Mouse (Mus musculus): ENCODE results near the gene Syt14. TPM values are rescaled to one million over a fixed set of nuclear protein-coding genes. Genes with fewer than 3 reads are reported as not detected.
A peak's percentile ranks its signal among the peaks of the same experiment; 100 is the strongest.

The Syt14 gene
- polyA plus RNA-seq, 1 experiment from 2014 or later = 9.0 TPM

GRCm38 (mm10) chr1:192853429-192853828 lies 182.1 kb downstream of the Syt14 start:
- peaks cover 54% of the 10 kb centered on the region for H3K4me1 ChIP-seq (replicated peaks; ENCODE audit: control insufficient read depth, insufficient read depth, low read length)
- H3K27me3 ChIP-seq (replicated peaks; ENCODE audit: control insufficient read depth, insufficient read depth, low read length) = no peaks in the 10 kb centered on the region
- peaks cover 3% of the 10 kb centered on the region; the same call in 1 of the 2 replicates for H3K36me3 ChIP-seq (ENCODE audit: control insufficient read depth, insufficient read depth)
- no peak for ATAC-seq
- no peak overlapping the region for H3K27ac ChIP-seq (ENCODE audit: low read length)
- no peaks in the 10 kb centered on the region for H3K9me3 ChIP-seq (ENCODE audit: control insufficient read depth, low read length)
- H3K4me3 ChIP-seq (replicated peaks; ENCODE audit: low read length) = peak overlapping the region; percentile 83
- WGBS = 39% methylated on average over 2 of the region's 2 CpGs
- H3K4me2 ChIP-seq (ENCODE audit: low read length) = peak overlapping the region; percentile 68
- H3K9ac ChIP-seq (replicated peaks; ENCODE audit: low read depth, low read length) = no peak overlapping the region; the same call in 1 of the 2 replicates

- no peak overlapping the region for H3K4me3 ChIP-seq (replicated peaks; ENCODE audit: low read length)
- no peaks in the 10 kb centered on the region for H3K27me3 ChIP-seq (replicated peaks; ENCODE audit: control insufficient read depth, insufficient read depth, low read length)
- ATAC-seq = no peak
Measured at GRCm38 (mm10) chr1:192852047-192852446, 183.5 kb downstream of the Syt14 start.

GRCm38 (mm10) chr1:192851640-192852039 lies 183.9 kb downstream of the Syt14 start:
- Histone ChIP-seq H3K9me3 (ENCODE audit: control insufficient read depth, low read length) (no peaks in the 10 kb centered on the region), H3K9ac (replicated peaks; ENCODE audit: low read depth, low read length) (peak overlapping the region; percentile 23; the same call in 1 of the 2 replicates), H3K4me1 (replicated peaks; ENCODE audit: control insufficient read depth, insufficient read depth, low read length) (peaks cover 50% of the 10 kb centered on the region), H3K4me2 (ENCODE audit: low read length) (peak overlapping the region; percentile 48), H3K36me3 (ENCODE audit: control insufficient read depth, insufficient read depth) (peaks cover 13% of the 10 kb centered on the region), H3K4me3 (replicated peaks; ENCODE audit: low read length) (peak overlapping the region; percentile 12), H3K27me3 (replicated peaks; ENCODE audit: control insufficient read depth, insufficient read depth, low read length) (no peaks in the 10 kb centered on the region), H3K27ac (ENCODE audit: low read length) (peak overlapping the region; percentile 80)
- WGBS = 2% methylated on average over 6 of the region's 6 CpGs
- peak; percentile 70 for ATAC-seq

More at GRCm38 (mm10) chr1:192852047-192852446, 183.5 kb downstream of the Syt14 start:
- Histone ChIP-seq H3K4me2 (ENCODE audit: low read length) (peak overlapping the region; percentile 48), H3K9ac (replicated peaks; ENCODE audit: low read depth, low read length) (0 out of 2 replicates have a peak overlapping the region, but pooled peaks have one; percentile 23), H3K27ac (ENCODE audit: low read length) (no peak overlapping the region), H3K4me1 (replicated peaks; ENCODE audit: control insufficient read depth, insufficient read depth, low read length) (peaks cover 53% of the 10 kb centered on the region), H3K9me3 (ENCODE audit: control insufficient read depth, low read length) (no peaks in the 10 kb centered on the region), H3K36me3 (ENCODE audit: control insufficient read depth, insufficient read depth) (peaks cover 11% of the 10 kb centered on the region)

- 0% methylated on average over 2 of the region's 2 CpGs for WGBS
- Histone ChIP-seq H3K9me3 (ENCODE audit: control insufficient read depth, low read length) (no peaks in the 10 kb centered on the region), H3K27ac (ENCODE audit: low read length) (peak overlapping the region; percentile 80), H3K4me3 (replicated peaks; ENCODE audit: low read length) (peak overlapping the region; percentile 12), H3K9ac (replicated peaks; ENCODE audit: low read depth, low read length) (peak overlapping the region; percentile 41; the same call in 1 of the 2 replicates), H3K27me3 (replicated peaks; ENCODE audit: control insufficient read depth, insufficient read depth, low read length) (no peaks in the 10 kb centered on the region), H3K36me3 (ENCODE audit: control insufficient read depth, insufficient read depth) (peaks cover 18% of the 10 kb centered on the region), H3K4me1 (replicated peaks; ENCODE audit: control insufficient read depth, insufficient read depth, low read length) (peaks cover 46% of the 10 kb centered on the region), H3K4me2 (ENCODE audit: low read length) (peak overlapping the region; percentile 48)
- peak; percentile 16; the same call in 1 of the 2 replicates for ATAC-seq
Measured at GRCm38 (mm10) chr1:192851126-192851525, 184.4 kb downstream of the Syt14 start.

GRCm38 (mm10) chr1:192849616-192850015 lies 186.0 kb downstream of the Syt14 start:
- H3K27ac ChIP-seq (ENCODE audit: low read length) = no peak overlapping the region
- H3K27me3 ChIP-seq (replicated peaks; ENCODE audit: control insufficient read depth, insufficient read depth, low read length) = no peaks in the 10 kb centered on the region
- peaks cover 40% of the 10 kb centered on the region for H3K4me1 ChIP-seq (replicated peaks; ENCODE audit: control insufficient read depth, insufficient read depth, low read length)
- no peak overlapping the region for H3K4me2 ChIP-seq (ENCODE audit: low read length)
- peaks cover 19% of the 10 kb centered on the region for H3K36me3 ChIP-seq (ENCODE audit: control insufficient read depth, insufficient read depth)
- no peaks in the 10 kb centered on the region for H3K9me3 ChIP-seq (ENCODE audit: control insufficient read depth, low read length)
- H3K4me3 ChIP-seq (replicated peaks; ENCODE audit: low read length) = no peak overlapping the region
- WGBS = 88% methylated on average over 5 of the region's 5 CpGs
- H3K9ac ChIP-seq (replicated peaks; ENCODE audit: low read depth, low read length) = no peak overlapping the region
- ATAC-seq = no peak

GRCm38 (mm10) chr1:192847254-192847653 lies 188.3 kb downstream of the Syt14 start:
- Histone ChIP-seq H3K9ac (replicated peaks; ENCODE audit: low read depth, low read length) (no peak overlapping the region), H3K4me2 (ENCODE audit: low read length) (no peak overlapping the region), H3K27ac (ENCODE audit: low read length) (no peak overlapping the region), H3K4me1 (replicated peaks; ENCODE audit: control insufficient read depth, insufficient read depth, low read length) (peaks cover 18% of the 10 kb centered on the region), H3K4me3 (replicated peaks; ENCODE audit: low read length) (no peak overlapping the region), H3K27me3 (replicated peaks; ENCODE audit: control insufficient read depth, insufficient read depth, low read length) (no peaks in the 10 kb centered on the region), H3K36me3 (ENCODE audit: control insufficient read depth, insufficient read depth) (peaks cover 22% of the 10 kb centered on the region), H3K9me3 (ENCODE audit: control insufficient read depth, low read length) (no peaks in the 10 kb centered on the region)
- no peak for ATAC-seq
- WGBS = 19% methylated on average over 3 of the region's 3 CpGs

Other genes starting within 250 kb of the Syt14 start
- gene Sertad4, start 180.0 kb downstream of the Syt14 start, polyA plus RNA-seq (2015; fragmentation: Nextera tagmentation; extraction: Ambion mirVana) = 38.1 and 41.9 TPM in 2 replicates
- gene Diexf, start 94.5 kb upstream of the Syt14 start, polyA plus RNA-seq (2015; fragmentation: Nextera tagmentation; extraction: Ambion mirVana) = 11.3 and 13.9 TPM in 2 replicates
- 0.75 and 1.4 TPM in 2 replicates for gene Irf6, start 117.3 kb upstream of the Syt14 start, polyA plus RNA-seq (2015; fragmentation: Nextera tagmentation; extraction: Ambion mirVana)
- gene A130010J15Rik, start 132.3 kb upstream of the Syt14 start, polyA plus RNA-seq (2015; fragmentation: Nextera tagmentation; extraction: Ambion mirVana) = 14.2 and 16.1 TPM in 2 replicates
- gene Traf3ip3, start 165.9 kb upstream of the Syt14 start, polyA plus RNA-seq (2015; fragmentation: Nextera tagmentation; extraction: Ambion mirVana) = 0.51 and 1.2 TPM in 2 replicates
- gene Lamb3, start 171.9 kb upstream of the Syt14 start, polyA plus RNA-seq (2015; fragmentation: Nextera tagmentation; extraction: Ambion mirVana) = 0.32 and 0.58 TPM in 2 replicates
- 0.42 and 1.1 TPM in 2 replicates for gene Hsd11b1, start 228.3 kb upstream of the Syt14 start, polyA plus RNA-seq (2015; fragmentation: Nextera tagmentation; extraction: Ambion mirVana)
- 3.6 TPM in 2 replicates for gene G0s2, start 237.4 kb upstream of the Syt14 start, polyA plus RNA-seq (2015; fragmentation: Nextera tagmentation; extraction: Ambion mirVana)

Data from forebrain, embryonic 16.5 days (tissue).